Mouse (Mus musculus): ENCODE measurements at regions not wholly inside any gene's neighbourhood (a gene's known extent, or its start where the extent isn't known, plus 50 kb on each side); places are given as distances from the start of the nearest gene placed in this dataset.
A peak's percentile ranks its signal among the peaks of the same experiment; 100 is the strongest.

DNA sequence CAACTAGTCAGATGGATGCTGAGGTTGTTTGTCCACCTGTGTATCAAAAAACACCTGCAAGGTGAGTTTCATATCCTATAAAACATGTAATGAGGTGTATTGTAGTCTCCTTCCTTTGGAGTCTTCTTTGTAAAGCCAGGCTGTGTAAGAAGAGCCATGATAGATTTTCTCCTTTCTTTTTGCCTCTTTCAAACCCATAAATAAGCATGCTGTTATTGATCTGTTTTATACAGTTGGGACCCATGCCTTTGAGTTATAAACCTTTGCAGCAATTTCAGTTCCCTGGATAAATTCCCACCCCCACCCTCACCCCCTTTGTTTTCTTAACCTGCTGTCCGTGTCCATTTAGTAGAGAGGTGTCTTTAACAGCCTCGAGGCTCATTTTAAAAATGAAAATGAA, 131.0 kb upstream of the Rgs17 start:
- DNase-seq (ENCODE audit: low read depth, low spot score): no peak

DNA sequence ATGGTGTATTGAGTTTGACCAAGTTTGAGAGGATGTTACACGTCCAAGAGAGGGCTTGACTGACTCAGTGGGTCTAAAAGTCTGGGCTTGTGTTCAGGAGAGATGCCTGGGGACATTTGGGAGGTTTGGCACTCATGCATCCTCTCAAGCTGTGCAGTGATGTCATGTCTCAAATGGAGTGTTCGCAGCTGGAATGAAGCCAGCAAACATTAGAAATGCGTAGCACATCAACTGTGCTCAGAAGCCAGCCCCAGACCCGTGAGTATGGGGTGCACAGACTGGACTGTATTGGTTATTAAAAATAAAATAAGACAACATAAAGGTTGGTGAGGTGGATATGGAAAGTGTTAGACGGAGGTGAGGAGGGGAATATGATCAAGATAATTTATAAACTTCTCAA, 121.2 kb upstream of the Rgs17 start:
- DNase-seq (ENCODE audit: low read depth, low spot score): no peak

DNA sequence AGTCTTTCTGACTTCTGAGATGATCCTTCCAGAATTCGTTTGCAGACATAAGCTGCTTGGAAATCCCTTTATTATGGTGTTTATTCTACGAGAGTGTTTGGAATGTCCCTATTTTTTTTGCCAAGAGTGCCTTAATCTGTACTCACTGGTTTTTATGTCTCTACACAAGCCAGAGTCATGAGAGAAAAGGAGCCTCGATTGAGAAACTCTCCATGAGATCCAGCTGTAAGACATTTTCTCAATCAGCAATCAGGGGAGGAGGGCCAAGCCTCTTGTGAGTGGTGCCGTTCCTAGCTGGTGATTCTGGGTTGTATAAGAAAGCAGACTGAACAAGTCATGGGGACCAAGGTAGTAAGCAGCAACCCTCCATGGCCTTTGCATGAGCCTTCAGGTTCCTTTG, 117.6 kb upstream of the Rgs17 start:
- no peak for DNase-seq (ENCODE audit: low read depth, low spot score)

DNA sequence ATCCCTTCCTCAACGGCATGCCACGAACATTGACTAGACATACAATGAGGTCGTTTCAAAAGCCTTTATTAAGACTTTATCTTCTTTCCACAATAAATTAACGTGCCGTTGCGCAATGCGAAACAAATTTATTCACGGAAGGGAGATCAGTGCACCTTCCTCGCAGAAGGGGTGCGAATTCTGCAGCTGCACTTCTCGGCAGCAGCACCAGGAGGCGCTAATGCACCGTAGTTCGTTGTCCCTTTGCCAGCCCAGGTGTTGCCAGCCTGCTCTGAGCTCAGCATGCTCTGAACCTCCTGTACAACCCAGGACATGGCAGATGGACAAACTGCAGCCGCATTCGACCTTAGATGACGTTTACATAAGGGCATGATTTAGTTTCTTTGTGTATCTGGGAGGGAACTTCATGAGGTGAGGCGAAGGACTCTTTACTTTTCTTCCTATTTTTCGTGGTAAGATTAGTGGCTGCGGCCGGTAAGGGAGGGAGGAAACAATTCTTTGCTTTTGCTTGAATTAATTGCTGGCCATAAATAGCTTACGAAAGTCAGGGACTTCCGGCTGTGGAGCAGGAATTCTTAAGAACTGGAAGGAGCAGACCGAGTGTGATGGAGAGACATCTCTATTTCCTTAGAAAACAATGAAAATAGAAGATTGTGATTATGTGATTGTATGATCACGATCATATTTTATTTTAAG, 113.7 kb upstream of the Rgs17 start:
- DNase-seq (ENCODE audit: low read depth, low spot score): peak; percentile 69

DNA sequence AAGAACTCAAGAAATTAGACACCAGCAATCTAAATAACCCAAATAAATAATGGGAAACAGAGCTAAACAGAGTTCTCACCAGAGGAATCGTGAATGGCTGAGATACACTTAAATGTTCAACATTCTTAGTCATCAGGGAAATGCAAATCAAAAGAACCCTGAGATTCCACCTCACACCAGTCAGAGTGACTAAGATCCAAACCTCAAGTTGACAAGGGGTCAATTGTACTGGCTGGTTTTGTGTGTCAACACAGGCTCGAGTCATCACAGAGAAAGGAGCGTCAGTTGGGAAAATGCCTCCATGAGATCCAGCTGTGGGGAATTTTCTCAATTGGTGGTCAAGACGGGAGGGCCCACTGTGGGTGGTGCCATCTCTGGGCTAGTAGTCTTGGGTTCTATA, 110.3 kb upstream of the Rgs17 start:
- no peak for DNase-seq (ENCODE audit: low read depth, low spot score)

DNA sequence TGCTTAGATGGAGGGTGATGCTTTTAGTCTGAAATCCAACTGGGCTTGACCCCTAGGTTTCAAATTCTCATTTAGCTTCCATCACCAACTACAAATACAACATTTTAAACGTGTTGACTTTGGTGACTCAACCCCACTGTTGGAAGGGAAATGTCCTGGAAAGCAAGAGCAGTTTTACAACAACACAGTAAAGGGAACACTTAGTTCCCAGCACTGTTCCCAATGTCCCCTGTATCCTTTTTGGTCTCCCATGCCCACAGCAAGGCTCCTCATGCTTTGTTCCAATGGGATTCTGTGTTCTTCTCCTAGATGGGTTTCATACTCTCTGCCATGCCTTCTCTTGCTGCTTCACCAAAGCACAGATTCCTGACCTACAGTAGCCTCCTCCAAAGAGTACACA, 105.4 kb upstream of the Rgs17 start:
- no peak for DNase-seq (ENCODE audit: low read depth, low spot score)

DNA sequence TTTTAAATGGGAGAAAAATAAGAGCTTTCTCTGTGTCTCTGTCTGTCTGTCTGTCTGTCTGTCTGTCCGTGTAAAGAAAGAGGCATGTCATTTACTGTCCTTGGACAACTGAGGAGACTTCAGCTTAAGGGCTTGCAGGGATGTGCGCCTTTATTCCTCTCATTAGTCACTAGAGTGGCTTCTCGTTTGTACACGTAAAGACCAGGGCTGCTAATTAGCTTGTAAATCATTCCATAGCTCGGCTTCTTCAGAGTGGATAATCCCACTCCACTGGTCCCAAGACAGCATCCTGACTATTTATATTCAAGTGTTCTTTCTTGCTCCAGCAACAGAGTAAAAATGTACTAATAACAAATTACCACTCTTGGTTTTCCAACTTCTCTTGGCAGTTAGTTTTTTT, 104.1 kb upstream of the Rgs17 start:
- DNase-seq (ENCODE audit: low read depth, low spot score): no peak

DNA sequence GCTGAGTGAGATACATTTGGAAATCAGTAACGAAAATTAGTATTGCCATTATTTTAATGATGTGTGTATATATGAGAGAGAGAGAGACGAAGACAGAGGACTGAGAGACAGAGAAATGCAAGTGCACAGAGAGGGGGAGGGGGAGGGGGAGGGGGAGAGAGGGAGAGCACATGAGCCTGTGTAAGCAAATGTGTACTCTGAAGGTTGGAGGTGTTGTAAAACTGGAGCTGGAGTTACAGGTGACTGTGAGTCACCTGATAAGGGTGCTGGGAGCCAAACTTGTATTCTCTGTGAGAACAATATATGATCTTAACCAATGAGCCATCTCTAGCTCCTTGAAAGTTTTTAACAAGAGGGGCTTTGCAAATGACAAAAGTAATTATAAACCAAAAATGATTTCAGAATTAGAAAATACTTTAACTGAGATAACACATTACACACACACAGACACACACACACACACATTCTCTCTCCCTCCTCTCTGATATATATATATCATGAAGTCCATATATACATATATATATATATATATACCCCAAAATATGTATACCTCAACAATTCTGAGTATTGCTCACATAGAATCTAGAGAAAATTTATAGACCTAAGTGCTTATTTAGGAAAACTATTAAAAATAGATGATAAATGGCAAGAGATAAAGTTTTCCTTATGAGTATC, 100.5 kb upstream of the Rgs17 start:
- no peak for DNase-seq (ENCODE audit: low read depth, low spot score)

DNA sequence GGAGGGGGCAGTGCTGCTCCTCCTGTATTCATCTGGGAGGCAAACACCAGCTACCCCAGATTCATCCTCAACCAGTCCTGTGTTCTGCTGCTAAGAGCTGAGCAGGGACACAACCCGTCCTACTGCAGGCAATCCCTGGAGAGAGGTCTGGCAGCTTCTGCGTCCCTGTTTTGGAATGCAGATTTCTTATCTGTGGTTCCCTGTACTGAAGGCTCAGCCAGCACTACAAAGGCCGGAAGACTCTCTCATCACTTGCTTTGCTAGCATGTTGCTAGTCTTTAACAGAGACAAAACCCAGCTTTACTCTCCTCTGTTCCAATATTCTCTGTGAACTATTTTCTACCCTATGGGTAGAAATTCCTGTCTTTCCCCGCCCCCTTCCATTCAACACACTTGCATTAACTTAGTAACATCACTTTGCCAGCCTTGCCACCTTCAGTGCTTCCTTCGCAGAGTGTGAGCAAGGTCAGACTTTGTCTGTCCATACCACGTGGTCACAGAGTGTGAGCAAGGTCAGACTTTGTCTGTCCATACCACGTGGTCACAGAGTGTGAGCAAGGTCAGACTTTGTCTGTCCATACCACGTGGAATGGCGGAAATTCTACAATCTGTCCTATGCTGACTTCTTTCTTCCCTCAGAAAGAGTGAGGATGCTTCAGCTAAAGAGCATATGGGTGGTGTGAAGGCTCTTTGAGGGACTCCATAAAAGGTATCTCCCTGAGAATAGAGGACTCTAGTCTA, 98.9 kb upstream of the Rgs17 start:
- no peak for DNase-seq (ENCODE audit: low read depth, low spot score)

DNA sequence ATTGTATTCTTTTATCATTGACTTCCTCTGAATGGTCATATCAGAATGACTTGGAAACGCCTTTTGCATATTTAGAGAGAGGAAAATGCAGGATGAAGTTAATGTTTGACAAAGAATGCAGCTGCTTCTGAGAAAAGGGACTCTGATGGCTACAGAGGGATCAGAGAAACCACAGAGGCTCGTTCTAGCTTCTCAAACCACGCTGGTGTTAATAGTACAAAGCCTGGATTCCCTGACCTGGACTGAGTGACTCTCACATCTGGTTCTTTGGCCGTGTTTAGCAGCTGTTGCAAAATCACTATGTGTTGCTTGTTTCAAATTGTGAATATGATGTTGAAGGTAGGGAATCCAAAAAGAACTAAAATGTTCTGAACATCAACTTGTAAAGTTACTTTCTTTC, 91.5 kb upstream of the Rgs17 start:
- DNase-seq (ENCODE audit: low read depth, low spot score): no peak

DNA sequence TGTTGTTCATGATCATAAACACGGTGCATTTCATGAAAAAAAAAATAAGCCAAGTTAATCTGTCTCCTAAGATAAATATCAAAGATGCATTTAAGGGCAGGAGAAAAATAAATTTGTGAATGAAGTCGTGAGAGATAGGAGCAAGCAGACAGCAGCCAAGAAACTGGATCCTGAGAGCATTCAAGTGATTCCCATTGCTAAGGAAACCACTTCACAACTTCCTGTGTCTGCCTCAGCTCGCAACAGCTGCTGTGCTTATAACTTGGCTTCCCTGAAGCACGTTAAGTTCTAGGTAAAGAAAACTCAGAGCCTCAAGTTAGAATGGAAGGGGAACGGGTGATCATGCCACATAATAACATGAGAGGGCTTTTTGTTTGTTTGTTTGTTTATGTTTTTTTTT, 89.3 kb upstream of the Rgs17 start:
- no peak for DNase-seq (ENCODE audit: low read depth, low spot score)

DNA sequence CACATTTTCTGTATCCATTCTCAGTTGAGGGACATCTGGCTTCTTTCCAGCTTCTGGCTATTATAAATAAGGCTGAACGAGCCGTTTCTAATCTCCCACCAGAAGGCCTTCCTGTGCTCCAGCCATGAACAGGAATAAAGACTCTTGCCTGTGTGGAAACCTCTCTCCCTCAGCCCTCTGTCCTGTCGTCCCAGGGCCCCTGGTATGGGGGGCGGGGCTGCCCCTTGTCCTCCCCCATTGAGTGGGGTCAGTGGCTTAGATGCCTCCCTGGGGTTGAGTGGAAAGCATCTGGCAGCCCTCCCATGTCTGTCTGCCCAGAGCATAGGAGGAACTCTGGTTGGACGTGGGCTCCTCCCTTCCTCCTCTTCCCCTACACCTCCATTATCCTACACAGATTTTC, 88.8 kb upstream of the Rgs17 start:
- no peak for DNase-seq (ENCODE audit: low read depth, low spot score)

DNA sequence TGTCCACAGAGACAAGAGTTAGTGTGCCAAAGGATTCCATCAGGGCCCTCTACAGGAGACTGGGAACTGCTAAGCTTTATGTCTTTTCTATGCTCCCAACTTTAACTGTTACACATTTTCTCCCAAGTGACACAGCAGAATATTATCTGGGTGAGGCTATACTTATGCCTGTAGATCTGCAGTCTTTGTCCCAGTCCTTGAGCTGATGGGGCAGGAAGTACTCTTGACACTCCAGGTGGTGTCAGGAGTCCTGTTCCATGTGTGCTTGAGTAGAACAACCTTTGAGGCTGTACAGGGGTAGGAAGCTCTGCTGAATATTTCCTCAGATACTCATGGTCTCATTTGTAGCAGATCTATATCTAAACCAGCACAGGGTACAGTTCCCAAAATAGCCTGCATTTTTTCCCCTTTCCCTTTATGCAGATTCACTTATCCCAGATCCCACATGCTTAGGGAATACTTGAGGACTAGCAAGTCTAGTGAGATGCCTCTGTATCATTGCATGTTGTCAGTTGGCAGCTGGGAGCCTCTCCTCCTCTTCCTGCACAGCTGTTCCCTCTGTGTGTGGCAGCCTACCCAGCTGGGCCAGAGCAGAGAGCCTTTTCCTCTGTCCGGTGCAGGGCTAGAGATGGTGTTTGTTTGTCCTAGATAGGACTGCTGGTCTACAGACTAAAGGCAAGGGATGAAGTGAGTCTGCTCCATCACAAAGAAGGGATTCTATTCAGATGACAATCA, 85.2 kb upstream of the Rgs17 start:
- DNase-seq (ENCODE audit: low read depth, low spot score): no peak

DNA sequence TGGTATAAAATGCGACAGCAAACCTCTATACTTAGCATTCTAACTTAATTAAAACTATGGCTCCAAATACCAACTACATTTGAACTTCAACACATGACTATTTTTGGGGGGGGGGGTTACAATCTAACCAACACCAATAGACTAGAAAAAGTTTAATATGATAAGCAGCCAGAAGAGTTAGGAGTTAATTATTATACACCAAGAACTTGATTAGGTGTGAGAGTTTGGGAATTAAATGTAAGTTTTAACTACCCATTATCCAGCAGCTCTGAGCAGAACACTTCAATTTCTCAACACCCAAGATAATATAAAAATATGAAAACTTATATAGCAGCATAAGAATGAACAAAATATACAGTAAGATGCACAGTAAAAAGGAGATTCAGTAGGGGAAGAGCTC, 59.2 kb upstream of the Rgs17 start:
- DNase-seq (ENCODE audit: low read depth, low spot score): no peak

DNA sequence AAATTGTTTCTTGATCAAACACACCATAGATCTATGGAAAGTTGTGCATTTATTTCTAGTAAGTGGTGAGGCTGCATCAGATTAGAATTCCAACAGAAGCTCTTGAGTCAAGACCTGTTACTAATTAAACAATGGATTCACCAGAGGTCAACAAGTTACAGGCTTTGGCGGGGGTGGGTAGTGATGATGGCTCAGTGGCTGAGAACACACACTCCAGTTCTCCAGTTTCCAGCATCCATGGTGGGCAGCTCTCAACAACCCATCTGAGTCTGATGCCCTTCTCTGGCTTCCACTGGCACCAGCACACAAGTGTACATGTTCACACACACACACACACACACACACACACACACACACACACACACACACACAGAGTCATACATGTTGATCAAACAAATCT, 56.3 kb upstream of the Rgs17 start:
- DNase-seq (ENCODE audit: low read depth, low spot score): no peak
